Mouse (Mus musculus) neural tube, embryonic 15.5 days (tissue): ENCODE results near the gene Enpp4. TPM values are rescaled to one million over a fixed set of nuclear protein-coding genes. Genes with fewer than 3 reads are reported as not detected.

Source experiments
- ATAC-seq: fragments of 200-750 bp; cut with Nextera tagmentation; 2 replicates; pipeline ENCODE4 v1.8.0; 2017; ENCODE audit warnings: mild to moderate bottlenecking, moderate TSS enrichment, moderate library complexity; ENCODE audit not compliant: low FRiP score
- H3K27ac ChIP-seq: fragments of 300-500 bp; sonication (generic); replicated peaks from 2 replicates; pipeline ENCODE4 v1.5.1; 2015; ENCODE audit warnings: mild to moderate bottlenecking, inconsistent platforms
- H3K27me3 ChIP-seq: fragments of 300-500 bp; sonication (generic); replicated peaks from 2 replicates; pipeline ENCODE4 v1.6.1; 2015; ENCODE audit warnings: inconsistent platforms
- H3K36me3 ChIP-seq: fragments of 300-500 bp; sonication (generic); 2 replicates; pipeline ENCODE4 v1.6.1; 2015; ENCODE audit warnings: inconsistent platforms
- H3K4me1 ChIP-seq: fragments of 300-500 bp; sonication (generic); 2 replicates; pipeline ENCODE4 v1.6.1; 2015; ENCODE audit warnings: inconsistent platforms
- H3K4me2 ChIP-seq: fragments of 300-500 bp; sonication (generic); 2 replicates; pipeline ENCODE4 v1.6.1; 2015; ENCODE audit warnings: inconsistent platforms, mild to moderate bottlenecking, moderate library complexity
- H3K4me3 ChIP-seq: fragments of 300-500 bp; sonication (generic); replicated peaks from 2 replicates; pipeline ENCODE4 v1.5.1; 2015; ENCODE audit warnings: mild to moderate bottlenecking, inconsistent platforms
- H3K9ac ChIP-seq: fragments of 300-500 bp; sonication (generic); replicated peaks from 2 replicates; pipeline ENCODE4 v1.6.1; 2015; ENCODE audit warnings: mild to moderate bottlenecking, inconsistent platforms
- H3K9me3 ChIP-seq: fragments of 300-500 bp; sonication (generic); replicated peaks from 2 replicates; pipeline ENCODE4 v1.6.1; 2016; ENCODE audit warnings: inconsistent platforms
- WGBS: fragments of 180-500 bp; shearing (Covaris S2); methylation state at CpG from one replicate; pipeline ENCODE4 v1.1.7; 2015; ENCODE audit warnings: mixed read lengths; 5-methylcytosine and 5-hydroxymethylcytosine counted together
- polyA plus RNA-seq: library from polyadenylated mRNA; unstranded; fragments of >200 nt; fragmentation: Nextera tagmentation; extraction: Ambion mirVana; gene quantifications from 2 replicates; pipeline ENCODE4 v1.2.1, GENCODE M21; 2015

The Enpp4 gene
- polyA plus RNA-seq, 1 experiment from 2014 or later, result 6.1 TPM

GRCm38 (mm10) chr17:44130429-44130828 is 24.8 kb upstream of the Enpp4 start:
- 15% methylated on average over 7 of the region's 7 CpGs for WGBS
- Histone ChIP-seq H3K4me2 (no peak overlapping the region), H3K36me3 (no peaks in the 10 kb centered on the region), H3K4me1 (no peaks in the 10 kb centered on the region), H3K4me3 (no peak overlapping the region), H3K9ac (no peak overlapping the region), H3K27ac (no peak overlapping the region), H3K9me3 (no peaks in the 10 kb centered on the region), H3K27me3 (no peaks in the 10 kb centered on the region; the same call in 1 of the 2 replicates)
- peak; percentile 63; the same call in 1 of the 2 replicates for ATAC-seq

GRCm38 (mm10) chr17:44129092-44129750 is 23.6 kb upstream of the Enpp4 start:
- no peaks in the 10 kb centered on the region; the same call in 1 of the 2 replicates for H3K27me3 ChIP-seq
- no peak overlapping the region for H3K4me3 ChIP-seq
- no peak overlapping the region for H3K4me2 ChIP-seq

GRCm38 (mm10) chr17:44121366-44122100 is 15.9 kb upstream of the Enpp4 start:
- 85% methylated on average over 12 of the region's 12 CpGs for WGBS
- no peak overlapping the region for H3K4me2 ChIP-seq
- no peaks in the 10 kb centered on the region for H3K9me3 ChIP-seq
- no peaks in the 10 kb centered on the region for H3K27me3 ChIP-seq
- H3K4me1 ChIP-seq, result no peaks in the 10 kb centered on the region
- no peak overlapping the region for H3K4me3 ChIP-seq
- ATAC-seq, result no peak
- H3K9ac ChIP-seq, result no peak overlapping the region
- no peak overlapping the region for H3K27ac ChIP-seq
- no peaks in the 10 kb centered on the region for H3K36me3 ChIP-seq

More at GRCm38 (mm10) chr17:44129092-44129750, 23.6 kb upstream of the Enpp4 start:
- H3K36me3 ChIP-seq, result no peaks in the 10 kb centered on the region
- no peaks in the 10 kb centered on the region for H3K9me3 ChIP-seq
- WGBS, result 91% methylated on average over 13 of the region's 13 CpGs
- no peak overlapping the region for H3K9ac ChIP-seq
- no peak for ATAC-seq
- H3K4me1 ChIP-seq, result no peaks in the 10 kb centered on the region
- H3K27ac ChIP-seq, result no peak overlapping the region

DNA sequence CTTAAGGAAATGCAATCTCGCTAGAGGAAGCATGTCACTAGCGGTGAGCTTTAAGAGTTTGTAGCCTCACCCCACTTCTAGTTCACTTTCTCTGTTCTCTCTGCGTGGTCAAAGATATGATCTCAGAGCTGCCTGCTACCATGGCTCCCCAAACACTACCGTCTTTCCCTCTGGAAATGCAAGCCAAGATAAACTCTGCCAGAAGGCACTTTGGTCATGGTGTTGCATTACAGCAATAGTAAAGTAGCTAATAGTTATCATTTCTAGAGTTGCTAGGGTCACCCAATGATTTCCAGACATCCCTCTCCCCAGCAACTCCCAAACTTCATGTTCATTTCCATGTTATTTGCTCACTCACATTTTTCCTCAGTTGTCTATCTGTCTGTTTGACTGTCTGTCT is 12.6 kb upstream of the Enpp4 start:
- Histone ChIP-seq H3K4me2 (no peak overlapping the region), H3K4me1 (no peaks in the 10 kb centered on the region), H3K4me3 (no peak overlapping the region), H3K9ac (no peak overlapping the region), H3K36me3 (no peaks in the 10 kb centered on the region), H3K27me3 (no peaks in the 10 kb centered on the region), H3K9me3 (no peaks in the 10 kb centered on the region), H3K27ac (no peak overlapping the region)
- ATAC-seq, result no peak
- WGBS, result 87% methylated on average over 4 of the region's 4 CpGs

GRCm38 (mm10) chr17:44117721-44118120 is 12.1 kb upstream of the Enpp4 start:
- no peaks in the 10 kb centered on the region for H3K4me1 ChIP-seq
- no peak overlapping the region for H3K9ac ChIP-seq
- no peaks in the 10 kb centered on the region for H3K36me3 ChIP-seq
- no peak overlapping the region for H3K27ac ChIP-seq
- ATAC-seq, result no peak
- H3K4me2 ChIP-seq, result no peak overlapping the region
- H3K27me3 ChIP-seq, result no peaks in the 10 kb centered on the region
- 73% methylated on average over 2 of the region's 2 CpGs for WGBS
- no peak overlapping the region for H3K4me3 ChIP-seq
- H3K9me3 ChIP-seq, result no peaks in the 10 kb centered on the region

DNA sequence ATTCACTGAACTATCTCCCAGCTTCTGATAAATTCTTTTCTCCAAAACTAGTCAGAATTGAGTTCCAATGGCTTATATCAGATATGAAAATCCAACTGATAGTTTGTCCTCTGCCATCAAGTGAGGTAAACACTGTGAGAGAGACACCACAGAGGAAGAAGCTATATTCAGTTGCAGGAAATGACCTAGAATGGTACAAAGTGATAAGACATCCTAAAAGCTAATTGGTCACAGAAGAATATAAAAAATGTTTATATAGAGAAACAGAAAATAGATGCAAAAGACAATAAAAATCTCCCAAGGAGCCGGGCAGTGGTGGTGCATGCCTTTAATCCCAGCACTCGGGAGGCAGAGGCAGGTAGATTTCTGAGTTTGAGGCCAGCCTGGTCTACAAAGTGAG is 11.0 kb upstream of the Enpp4 start:
- no peaks in the 10 kb centered on the region for H3K9me3 ChIP-seq
- no peak for ATAC-seq
- no peaks in the 10 kb centered on the region for H3K27me3 ChIP-seq
- no peak overlapping the region for H3K27ac ChIP-seq
- H3K4me2 ChIP-seq, result no peak overlapping the region
- no peaks in the 10 kb centered on the region for H3K36me3 ChIP-seq
- no peak overlapping the region for H3K9ac ChIP-seq
- 93% methylated on average over 2 of the region's 2 CpGs for WGBS
- H3K4me3 ChIP-seq, result no peak overlapping the region
- H3K4me1 ChIP-seq, result no peaks in the 10 kb centered on the region

DNA sequence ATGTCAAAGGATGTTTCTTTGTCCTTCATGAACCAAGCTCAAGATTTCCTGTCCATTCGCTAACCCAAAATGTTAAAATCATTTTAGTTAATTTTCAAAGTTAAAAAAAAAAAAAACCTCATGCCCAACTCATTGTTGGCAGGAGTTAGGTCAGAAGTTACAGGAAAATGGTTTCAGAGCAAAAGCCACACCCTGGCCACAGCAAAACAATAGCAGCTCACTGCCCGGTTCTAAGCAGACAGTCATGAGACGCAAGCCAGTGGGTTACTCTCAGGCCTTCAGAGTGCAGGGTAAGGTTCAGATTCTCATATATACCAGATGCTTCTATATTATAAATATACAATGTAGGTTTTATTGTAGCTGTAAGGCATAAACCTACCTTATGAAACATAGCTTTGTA is 2.7 kb upstream of the Enpp4 start:
- Histone ChIP-seq H3K9ac (no peak overlapping the region), H3K27me3 (no peaks in the 10 kb centered on the region), H3K4me2 (no peak overlapping the region), H3K36me3 (no peaks in the 10 kb centered on the region), H3K9me3 (no peaks in the 10 kb centered on the region), H3K4me3 (no peak overlapping the region), H3K4me1 (peaks cover 12% of the 10 kb centered on the region), H3K27ac (no peak overlapping the region)
- no peak for ATAC-seq
- 73% methylated on average over 3 of the region's 3 CpGs for WGBS

DNA sequence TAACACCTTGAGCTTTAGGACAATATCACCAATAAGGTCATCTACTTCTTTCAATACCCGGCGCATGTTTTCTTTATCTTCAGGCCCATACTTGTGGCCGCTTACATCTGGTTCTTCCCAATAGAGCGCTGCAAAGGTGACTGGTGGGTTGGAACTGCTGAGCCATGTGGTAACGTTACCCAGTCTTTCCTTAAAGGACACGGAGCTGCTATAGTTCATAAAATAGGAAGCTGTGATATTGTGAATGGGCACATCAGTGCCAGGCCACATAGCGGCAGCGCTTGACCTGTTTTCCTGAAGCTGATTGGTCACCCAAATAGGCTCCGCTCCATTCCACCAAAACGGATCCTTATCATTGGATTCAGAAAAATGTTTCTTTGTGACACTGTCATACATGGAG is 3.6 kb downstream of the Enpp4 start:
- Histone ChIP-seq H3K4me2 (no peak overlapping the region), H3K4me1 (peaks cover 12% of the 10 kb centered on the region), H3K4me3 (no peak overlapping the region), H3K9ac (no peak overlapping the region), H3K27ac (no peak overlapping the region), H3K9me3 (no peaks in the 10 kb centered on the region), H3K36me3 (no peaks in the 10 kb centered on the region), H3K27me3 (no peaks in the 10 kb centered on the region)
- 94% methylated on average over 10 of the region's 10 CpGs for WGBS
- no peak for ATAC-seq

GRCm38 (mm10) chr17:44100906-44101305 is 4.7 kb downstream of the Enpp4 start:
- H3K4me1 ChIP-seq, result peaks cover 12% of the 10 kb centered on the region
- H3K4me2 ChIP-seq, result no peak overlapping the region
- H3K27ac ChIP-seq, result no peak overlapping the region
- H3K9me3 ChIP-seq, result no peaks in the 10 kb centered on the region
- ATAC-seq, result no peak
- no peak overlapping the region for H3K4me3 ChIP-seq
- H3K9ac ChIP-seq, result no peak overlapping the region
- no peaks in the 10 kb centered on the region for H3K27me3 ChIP-seq
- WGBS, result 84% methylated on average over 9 of the region's 9 CpGs
- H3K36me3 ChIP-seq, result no peaks in the 10 kb centered on the region

- Histone ChIP-seq H3K27ac (no peak overlapping the region), H3K9me3 (no peaks in the 10 kb centered on the region), H3K27me3 (no peaks in the 10 kb centered on the region), H3K4me1 (peaks cover 12% of the 10 kb centered on the region), H3K9ac (no peak overlapping the region), H3K36me3 (no peaks in the 10 kb centered on the region), H3K4me3 (no peak overlapping the region), H3K4me2 (no peak overlapping the region)
- WGBS, result 73% methylated on average over 4 of the region's 4 CpGs
- ATAC-seq, result no peak
Measured at GRCm38 (mm10) chr17:44100486-44100885, 5.1 kb downstream of the Enpp4 start.

GRCm38 (mm10) chr17:44091512-44091911 is 14.1 kb downstream of the Enpp4 start:
- Histone ChIP-seq H3K36me3 (peaks cover 7% of the 10 kb centered on the region), H3K4me3 (no peak overlapping the region), H3K27ac (no peak overlapping the region), H3K9ac (no peak overlapping the region), H3K4me2 (no peak overlapping the region), H3K4me1 (no peaks in the 10 kb centered on the region), H3K27me3 (no peaks in the 10 kb centered on the region), H3K9me3 (no peaks in the 10 kb centered on the region)
- 57% methylated on average over 2 of the region's 2 CpGs for WGBS
- ATAC-seq, result no peak

DNA sequence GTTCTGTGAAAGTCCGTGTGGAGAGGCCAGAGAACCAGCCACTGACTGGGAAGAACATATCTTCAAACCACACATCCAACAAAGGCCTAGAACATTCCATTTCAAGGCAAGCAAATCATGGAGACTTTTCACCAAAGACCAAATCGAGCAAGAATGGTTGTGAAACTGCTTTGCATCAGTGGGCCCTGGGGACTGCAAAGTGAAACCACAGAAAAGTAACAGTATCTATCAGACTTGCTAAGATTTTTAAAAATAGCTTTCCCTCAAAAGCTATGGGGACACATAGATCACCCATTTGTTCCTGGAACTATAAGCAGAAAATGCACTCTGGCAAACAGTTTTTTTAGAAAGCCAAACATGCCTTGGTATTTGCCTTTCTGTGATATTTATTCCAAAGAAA is 14.7 kb downstream of the Enpp4 start:
- no peaks in the 10 kb centered on the region for H3K9me3 ChIP-seq
- no peaks in the 10 kb centered on the region for H3K4me1 ChIP-seq
- WGBS, result 82% methylated on average over 2 of the region's 2 CpGs
- no peak for ATAC-seq
- H3K27ac ChIP-seq, result no peak overlapping the region
- no peak overlapping the region for H3K4me3 ChIP-seq
- no peaks in the 10 kb centered on the region for H3K27me3 ChIP-seq
- H3K36me3 ChIP-seq, result peaks cover 12% of the 10 kb centered on the region
- H3K4me2 ChIP-seq, result no peak overlapping the region
- H3K9ac ChIP-seq, result no peak overlapping the region
